Mouse (Mus musculus): Measurements from ENCODE around the gene Tbc1d4. TPM values are rescaled to one million over a fixed set of nuclear protein-coding genes. Genes with fewer than 3 reads are reported as not detected.

Gene Tbc1d4
- polyA plus RNA-seq, 1 experiment from 2014 or later: 8.8 TPM

- Histone ChIP-seq H3K9me3 (no peaks in the 10 kb centered on the region), H3K36me3 (replicated peaks) (no peaks in the 10 kb centered on the region), H3K27ac (peak overlapping the region; percentile 42; the same call in 1 of the 2 replicates), H3K4me1 (no peaks in the 10 kb centered on the region), H3K9ac (no peak overlapping the region), H3K27me3 (replicated peaks) (no peaks in the 10 kb centered on the region), H3K4me3 (no peak overlapping the region), H3K4me2 (no peak overlapping the region)
- 30% methylated on average over 3 of the region's 3 CpGs for WGBS
- ATAC-seq (replicated peaks): peak; percentile 74
These were observed 180.0 kb downstream of the Tbc1d4 start for GRCm38 (mm10) chr14:101428805-101429516.

- no peak overlapping the region for H3K27ac ChIP-seq
- no peak overlapping the region for H3K9ac ChIP-seq
- no peak overlapping the region for H3K4me3 ChIP-seq
- no peaks in the 10 kb centered on the region for H3K27me3 ChIP-seq (replicated peaks)
- no peak for ATAC-seq (replicated peaks)
- H3K4me2 ChIP-seq: no peak overlapping the region
- no peaks in the 10 kb centered on the region for H3K4me1 ChIP-seq
- H3K36me3 ChIP-seq (replicated peaks): no peaks in the 10 kb centered on the region
- H3K9me3 ChIP-seq: no peaks in the 10 kb centered on the region
- WGBS: 91% methylated on average over 2 of the region's 2 CpGs
These were observed 191.3 kb downstream of the Tbc1d4 start for GRCm38 (mm10) chr14:101417679-101418078.

Other genes starting within 250 kb of the Tbc1d4 start
- gene Commd6, start 31.5 kb upstream of the Tbc1d4 start, polyA plus RNA-seq (2015; fragmentation: Nextera tagmentation; extraction: Ambion mirVana): 82.9 and 87.5 TPM in 2 replicates
- gene Uchl3, start 44.8 kb upstream of the Tbc1d4 start, polyA plus RNA-seq (2015; fragmentation: Nextera tagmentation; extraction: Ambion mirVana): 258 and 269 TPM in 2 replicates
- gene Gm9922, start 120.6 kb upstream of the Tbc1d4 start, polyA plus RNA-seq (2015; fragmentation: Nextera tagmentation; extraction: Ambion mirVana): 0.63 TPM in 1 of 2 replicates, not detected in the other
- 2.1 and 2.3 TPM in 2 replicates for gene Lmo7, start 120.8 kb upstream of the Tbc1d4 start, polyA plus RNA-seq (2015; fragmentation: Nextera tagmentation; extraction: Ambion mirVana)